In genomic region chr3:104789822-104790221, GRCm38 (mm10) we compare ENCODE assay signal across 8 mouse cellular contexts. TPM values are rescaled to one million over a fixed set of nuclear protein-coding genes. Genes with fewer than 3 reads are reported as not detected.
A peak's percentile ranks its signal among the peaks of the same experiment; 100 is the strongest.
DNase-seq lines count a peak whose midpoint lies in the region; ATAC-seq lines count a peak whose summit lies in the region.

No protein-coding gene starts in this region.

- H3K36me3 ChIP-seq in heart, embryonic 14.5 days (ENCODE audit: control insufficient read depth, insufficient read depth, low read length), result peaks cover 49% of the 10 kb centered on the region
- H3K36me3 ChIP-seq in midbrain, embryonic 11.5 days (ENCODE audit: control insufficient read depth, insufficient read depth, low read length), result no peaks in the 10 kb centered on the region

- peaks cover 44 to 54% of the 10 kb centered on the region in 2 experiments for H3K4me1 ChIP-seq in heart, embryonic 14.5 days (ENCODE audit: control insufficient read depth in 2 of 2, insufficient read depth in 2 of 2, low read length in 2 of 2)
- H3K4me1 ChIP-seq in midbrain, embryonic 11.5 days (ENCODE audit: control insufficient read depth, insufficient read depth, low read length), result peaks cover 24% of the 10 kb centered on the region

- H3K27me3 ChIP-seq in heart, embryonic 14.5 days (ENCODE audit: control insufficient read depth, insufficient read depth, low read length), result no peaks in the 10 kb centered on the region
- peaks cover 7% of the 10 kb centered on the region; the same call in 1 of the 2 replicates for H3K27me3 ChIP-seq in midbrain, embryonic 11.5 days (ENCODE audit: control insufficient read depth, insufficient read depth, low read length)

- 11% methylated on average over 13 of the region's 13 CpGs for WGBS in heart, embryonic 14.5 days
- 36% methylated on average over 13 of the region's 13 CpGs for whole genome bisulfite sequencing in midbrain, embryonic 11.5 days

- peak overlapping the region; percentile 91 to 95 for H3K27ac ChIP-seq in heart, embryonic 14.5 days (replicated peaks in 1 of 2; ENCODE audit: control insufficient read depth in 1 of 2, insufficient read depth in 1 of 2, low read depth in 2 of 2, low read length in 2 of 2)
- H3K27ac ChIP-seq in midbrain, embryonic 11.5 days (ENCODE audit: low read depth, low read length), result no peak overlapping the region

- DNase-seq in layer of hippocampus, adult 11-12 months (ENCODE audit: low spot score), result peak; percentile 37
- DNase-seq in layer of hippocampus, postnatal 25 days (ENCODE audit: extremely low spot score in 1 of 2, low spot score in 1 of 2), result no peak
- DNase-seq in adrenal gland, postnatal 36 days, result peak; percentile 54 to 60
- peak; percentile 62 for DNase-seq in kidney, postnatal 10 days
- DNase-seq in midbrain, embryonic 11.5 days (ENCODE audit: low spot score, missing footprints), result no peak
- DNase-seq in urinary bladder, postnatal 10 days (ENCODE audit: low spot score), result no peak

- H3K9me3 ChIP-seq in heart, embryonic 14.5 days (ENCODE audit: control insufficient read depth, low read length), result no peaks in the 10 kb centered on the region
- no peaks in the 10 kb centered on the region for H3K9me3 ChIP-seq in midbrain, embryonic 11.5 days (ENCODE audit: control insufficient read depth, low read length)

- no peak for ATAC-seq in heart, embryonic 14.5 days (ENCODE audit: insufficient number of reproducible peaks, insufficient read depth, low FRiP score, low read depth)
- no peak for ATAC-seq in midbrain, embryonic 11.5 days (ENCODE audit: low FRiP score)
- ATAC-seq in monocyte, adult 5-6 weeks (replicated peaks; ENCODE audit: insufficient number of reproducible peaks, low FRiP score, low TSS enrichment, poor library complexity, severe bottlenecking), result no peak

- peak overlapping the region; percentile 95 for H3K9ac ChIP-seq in heart, embryonic 14.5 days (ENCODE audit: low read length)
- peak overlapping the region; percentile 57 for H3K9ac ChIP-seq in midbrain, embryonic 11.5 days (ENCODE audit: low read length)

- peak overlapping the region; percentile 90 for H3K4me2 ChIP-seq in heart, embryonic 14.5 days (ENCODE audit: low read length)
- peak overlapping the region; percentile 86 for H3K4me2 ChIP-seq in midbrain, embryonic 11.5 days

- peak overlapping the region; percentile 83 to 93 for H3K4me3 ChIP-seq in heart, embryonic 14.5 days (ENCODE audit: control insufficient read depth in 1 of 2, insufficient read depth in 1 of 2, low read depth in 1 of 2, low read length in 2 of 2)
- peak overlapping the region; percentile 49 for H3K4me3 ChIP-seq in midbrain, embryonic 11.5 days (ENCODE audit: low read depth, low read length)

RNA-seq across cellular contexts. Expression of gene Rhoc, which starts 1.6 kb away (rescaled TPM):
- total RNA-seq in layer of hippocampus, postnatal 25 days (2021), result 10 to 100 TPM; 25.8 to 26.2 TPM
- 100 to 1,000 TPM; 107 to 133 TPM for total RNA-seq in adrenal gland, postnatal 36 days (2021)
- 178 and 202 TPM in 2 replicates for polyA plus RNA-seq in heart, embryonic 14.5 days (2014; fragmentation: Nextera tagmentation; extraction: Ambion mirVana)
- polyA plus RNA-seq in midbrain, embryonic 11.5 days (2014; fragmentation: Nextera tagmentation; extraction: Ambion mirVana), result 78.2 and 82.0 TPM in 2 replicates
- 10.9 to 45.4 TPM (median 13.3 TPM) in 3 replicates for total RNA-seq in monocyte, adult 5-6 weeks (2017)

RNA-seq across cellular contexts. Expression of gene Fam19a3, which starts 8.2 kb away (rescaled TPM):
- total RNA-seq in layer of hippocampus, postnatal 25 days (2021), result not detected
- 1 to 10 TPM in 1 of 2 experiments, under 1 TPM in 1; 0.82 to 1.3 TPM for total RNA-seq in adrenal gland, postnatal 36 days (2021)
- polyA plus RNA-seq in heart, embryonic 14.5 days (2014; fragmentation: Nextera tagmentation; extraction: Ambion mirVana), result 1.0 and 1.9 TPM in 2 replicates
- polyA plus RNA-seq in midbrain, embryonic 11.5 days (2014; fragmentation: Nextera tagmentation; extraction: Ambion mirVana), result not detected in 2 replicates
- 0.32 to 4.9 TPM (median 1.9 TPM) in 3 replicates for total RNA-seq in monocyte, adult 5-6 weeks (2017)

RNA-seq across cellular contexts. Expression of gene Ppm1j, which starts 9.0 kb away (rescaled TPM):
- total RNA-seq in layer of hippocampus, postnatal 25 days (2021), result under 1 TPM; 0.63 to 0.79 TPM
- total RNA-seq in adrenal gland, postnatal 36 days (2021), result 1 to 10 TPM; 4.6 to 6.6 TPM
- 33.0 and 33.2 TPM in 2 replicates for polyA plus RNA-seq in heart, embryonic 14.5 days (2014; fragmentation: Nextera tagmentation; extraction: Ambion mirVana)
- polyA plus RNA-seq in midbrain, embryonic 11.5 days (2014; fragmentation: Nextera tagmentation; extraction: Ambion mirVana), result 0.44 and 0.97 TPM in 2 replicates
- 29.4 to 78.1 TPM (median 44.9 TPM) in 3 replicates for total RNA-seq in monocyte, adult 5-6 weeks (2017)

RNA-seq across cellular contexts. Expression of gene Mov10, which starts 28.5 kb away (rescaled TPM):
- total RNA-seq in layer of hippocampus, postnatal 25 days (2021), result 10 to 100 TPM in 1 of 2 experiments, 1 to 10 TPM in 1; 7.0 to 12.5 TPM
- 10 to 100 TPM; 12.3 to 22.3 TPM for total RNA-seq in adrenal gland, postnatal 36 days (2021)
- 20.9 and 22.1 TPM in 2 replicates for polyA plus RNA-seq in heart, embryonic 14.5 days (2014; fragmentation: Nextera tagmentation; extraction: Ambion mirVana)
- 9.5 and 9.9 TPM in 2 replicates for polyA plus RNA-seq in midbrain, embryonic 11.5 days (2014; fragmentation: Nextera tagmentation; extraction: Ambion mirVana)
- total RNA-seq in monocyte, adult 5-6 weeks (2017), result 3.2 to 8.2 TPM (median 7.1 TPM) in 3 replicates

Comparison
In these comparisons a context has a peak if more than half of its experiments do, and no peak if none do; other contexts are left out.
1. DNase-seq: peak in layer of hippocampus, adult 11-12 months (single experiment), adrenal gland, postnatal 36 days (2 of 2) and kidney, postnatal 10 days (single experiment); none in layer of hippocampus, postnatal 25 days (0 of 2), midbrain, embryonic 11.5 days (single experiment) and urinary bladder, postnatal 10 days (single experiment).